Mouse (Mus musculus) liver, embryonic 14.5 days (tissue): ENCODE results near the gene Vmn2r91. TPM values are rescaled to one million over a fixed set of nuclear protein-coding genes. Genes with fewer than 3 reads are reported as not detected.
"Not testable (repeated sequence)": the region's sequence is repeated elsewhere in the genome, so short reads cannot be mapped to it uniquely, and the experiment has no call there.

Source experiments
- ATAC-seq: fragments of 200-750 bp; cut with Nextera tagmentation; 2 replicates; pipeline ENCODE4 v1.8.0; 2017; ENCODE audit warnings: moderate number of reproducible peaks, mild to moderate bottlenecking, moderate library complexity; ENCODE audit not compliant: insufficient read depth
- DNase-seq, 3 experiments: peaks; one replicate each; pipeline ENCODE4 v3.0.0-alpha.2; 2012 to 2013; ENCODE audit warnings: low read depth in 3 of 3, low spot score in 3 of 3
- H3K27ac ChIP-seq: fragments of 300-500 bp; sonication (generic); 2 replicates; pipeline ENCODE4 v1.5.1; 2014; ENCODE audit warnings: moderate library complexity, mild to moderate bottlenecking, control low read depth, inconsistent platforms
- H3K27me3 ChIP-seq: fragments of 300-500 bp; sonication (generic); 2 replicates; pipeline ENCODE4 v1.6.1; 2014; ENCODE audit warnings: mild to moderate bottlenecking, low read length, moderate library complexity; ENCODE audit not compliant: control insufficient read depth, insufficient read depth
- H3K36me3 ChIP-seq: fragments of 300-500 bp; sonication (generic); replicated peaks from 2 replicates; pipeline ENCODE4 v1.6.1; 2014; ENCODE audit warnings: low read depth; ENCODE audit not compliant: control insufficient read depth, insufficient read depth
- H3K4me1 ChIP-seq, 2 experiments: fragments of 200-500 bp in 1 of 2; fragments of 300-500 bp in 1 of 2; sonication (generic) in 1 of 2; replicated peaks; 2 replicates each; pipeline ENCODE4 v1.6.1; 2012 to 2014; ENCODE audit warnings: antibody characterized with exemption in 1 of 2, inconsistent platforms in 1 of 2, low read length in 1 of 2; ENCODE audit not compliant: control insufficient read depth in 2 of 2, insufficient read depth in 2 of 2
- H3K4me2 ChIP-seq: fragments of 300-500 bp; sonication (generic); 2 replicates; pipeline ENCODE4 v1.6.1; 2014; ENCODE audit warnings: low read depth, mild to moderate bottlenecking, control low read depth, moderate library complexity
- H3K4me3 ChIP-seq, 2 experiments: fragments of 200-500 bp in 1 of 2; fragments of 300-500 bp in 1 of 2; sonication (generic) in 1 of 2; 2 replicates each; pipeline ENCODE4 v1.5.1; 2012 to 2014; ENCODE audit warnings: low read depth in 2 of 2, low read length in 2 of 2, mild to moderate bottlenecking in 2 of 2, control low read depth in 1 of 2, inconsistent platforms in 1 of 2, moderate library complexity in 1 of 2; ENCODE audit not compliant: insufficient read depth in 1 of 2
- H3K9ac ChIP-seq: fragments of 300-500 bp; sonication (generic); replicated peaks from 2 replicates; pipeline ENCODE4 v1.6.1; 2014; ENCODE audit warnings: mild to moderate bottlenecking, control low read depth, moderate library complexity
- H3K9me3 ChIP-seq: fragments of 300-500 bp; sonication (generic); 2 replicates; pipeline ENCODE4 v1.6.1; 2016; ENCODE audit warnings: low read length, mixed read lengths; ENCODE audit not compliant: control insufficient read depth
- CTCF ChIP-seq: IDR thresholded peaks from 2 replicates; pipeline ENCODE4 v1.5.1; 2016; ENCODE audit warnings: antibody characterized with exemption, low read depth, control low read depth
- EP300 ChIP-seq: IDR thresholded peaks from 2 replicates; pipeline ENCODE4 v1.6.1; 2016; ENCODE audit warnings: antibody characterized with exemption, low read depth
- WGBS: fragments of 180-500 bp; shearing (Covaris S2); extraction: QIAGEN DNeasy Blood & Tissue Kit; methylation state at CpG from one replicate; pipeline ENCODE4 v1.1.7; 2014; ENCODE audit not compliant: insufficient replicate concordance; 5-methylcytosine and 5-hydroxymethylcytosine counted together
- polyA plus RNA-seq, 2 experiments: library from polyadenylated mRNA; depleted of rRNA in 1 of 2; stranded (reverse) in 1 of 2; unstranded in 1 of 2; fragments of >200 nt; fragmentation: Nextera tagmentation in 1 of 2; extraction: Ambion mirVana in 1 of 2; gene quantifications; 2 replicates each; pipeline versions ENCODE4 v1.2.1 to v1.2.3; 2012 to 2014

Gene Vmn2r91
- polyA plus RNA-seq (2012; rRNA removed) (not detected in 2 replicates), polyA plus RNA-seq (2014; fragmentation: Nextera tagmentation; extraction: Ambion mirVana) (not detected in 2 replicates)

- H3K9ac ChIP-seq, H3K4me1 ChIP-seq, H3K4me2 ChIP-seq, H3K27me3 ChIP-seq, H3K36me3 ChIP-seq, H3K9me3 ChIP-seq, H3K27ac ChIP-seq, DNase-seq, ATAC-seq, H3K4me3 ChIP-seq: not testable (repeated sequence)
These were observed at the start of gene Vmn2r91 for GRCm38 (mm10) chr17:18084716-18085115. TSS of gene Vmn2r91 (plus strand) at chr17:18085016.

DNA sequence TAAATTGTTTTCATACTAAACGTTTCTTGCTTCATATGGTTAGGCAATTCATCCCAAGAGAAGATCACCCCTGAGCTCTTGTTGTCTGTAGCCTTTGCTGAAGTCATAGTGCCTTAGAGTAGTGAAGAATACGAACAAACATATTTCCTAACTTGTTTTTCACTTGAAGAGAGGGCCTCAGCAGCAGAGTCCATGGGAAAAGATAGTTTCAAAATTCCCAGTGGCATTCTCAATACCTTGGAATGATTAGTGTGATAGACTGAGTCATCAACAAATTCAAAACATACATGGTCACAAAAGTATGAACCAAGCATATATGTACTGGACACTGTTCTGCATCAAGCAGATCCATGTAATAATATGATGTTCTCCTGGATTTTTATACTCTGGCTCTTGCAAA lies 35.7 kb upstream of the Vmn2r91 start, which contains the start of gene Vmn2r124:
Gene Vmn2r124, plus strand, starts transcription at position 301 of the 400 bp plus-strand sequence.
- Histone ChIP-seq H3K36me3 (no peaks in the 10 kb centered on the region), H3K27ac (no peak within 1 kb of the TSS), H3K27me3 (no peaks in the 10 kb centered on the region), H3K9me3 (no peaks in the 10 kb centered on the region), H3K9ac (no peak within 1 kb of the TSS), H3K4me1 (no peaks in the 10 kb centered on the region), H3K4me3 (no peak within 1 kb of the TSS), H3K4me2 (no peak within 1 kb of the TSS)
- ATAC-seq (no peak), DNase-seq (no peak)
- 22% methylated on average over 2 of the region's 2 CpGs for WGBS
- TF ChIP-seq CTCF (no peak), EP300 (no peak)

GRCm38 (mm10) chr17:18095626-18096025 lies 10.8 kb downstream of the Vmn2r91 start:
- not testable (repeated sequence) for ATAC-seq, H3K27me3 ChIP-seq, H3K27ac ChIP-seq, H3K4me3 ChIP-seq, H3K4me1 ChIP-seq, H3K9me3 ChIP-seq, DNase-seq, H3K4me2 ChIP-seq, H3K9ac ChIP-seq, H3K36me3 ChIP-seq
- 25% methylated on average over 1 of the region's 1 CpGs for WGBS

DNA sequence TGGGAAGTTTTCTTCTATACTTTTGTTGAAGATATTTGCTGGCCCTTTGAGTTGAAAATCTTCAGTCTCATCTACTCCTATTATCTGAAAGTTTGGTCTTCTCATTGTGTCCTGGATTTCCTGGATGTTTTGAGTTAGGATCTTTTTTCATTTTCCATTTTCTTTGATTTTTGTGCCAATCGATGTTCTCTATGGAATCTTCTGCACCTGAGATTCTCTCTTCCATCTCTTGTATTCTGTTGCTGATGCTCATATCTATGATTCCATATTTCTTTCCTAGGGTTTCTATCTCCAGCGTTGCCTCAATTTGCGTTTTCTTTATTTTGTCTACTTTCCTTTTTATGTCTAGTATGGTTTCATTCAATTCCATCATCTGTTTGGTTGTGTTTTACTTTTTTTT lies 17.4 kb downstream of the Vmn2r91 start:
- not testable (repeated sequence) for H3K4me3 ChIP-seq, ATAC-seq, H3K27ac ChIP-seq, H3K4me1 ChIP-seq, H3K9ac ChIP-seq, H3K36me3 ChIP-seq, H3K9me3 ChIP-seq, H3K4me2 ChIP-seq, DNase-seq, H3K27me3 ChIP-seq
- 59% methylated on average over 3 of the region's 3 CpGs for WGBS

- not testable (repeated sequence) for H3K9me3 ChIP-seq, H3K36me3 ChIP-seq, H3K27ac ChIP-seq, H3K27me3 ChIP-seq, H3K9ac ChIP-seq, H3K4me1 ChIP-seq, H3K4me2 ChIP-seq, ATAC-seq, DNase-seq, H3K4me3 ChIP-seq
- WGBS, result 36% methylated on average over 1 of the region's 1 CpGs
These were observed 66.8 kb downstream of the Vmn2r91 start, which contains the start of gene Vmn2r92 for GRCm38 (mm10) chr17:18151587-18151986. TSS of gene Vmn2r92 (plus strand) at chr17:18151887.

GRCm38 (mm10) chr17:18161194-18161593 lies 76.4 kb downstream of the Vmn2r91 start:
- H3K4me1 ChIP-seq, H3K4me2 ChIP-seq, H3K36me3 ChIP-seq, DNase-seq, ATAC-seq, H3K4me3 ChIP-seq, H3K9ac ChIP-seq, H3K27ac ChIP-seq, H3K9me3 ChIP-seq, H3K27me3 ChIP-seq: not testable (repeated sequence)
- 27% methylated on average over 2 of the region's 2 CpGs for WGBS

Other genes starting within 250 kb of the Vmn2r91 start
- not detected in 2 replicates for gene Has1, start 229.8 kb upstream of the Vmn2r91 start, polyA plus RNA-seq (2012; rRNA removed)
- not detected in 2 replicates for gene Has1, start 229.8 kb upstream of the Vmn2r91 start, polyA plus RNA-seq (2014; fragmentation: Nextera tagmentation; extraction: Ambion mirVana)
- 2.1 and 2.3 TPM in 2 replicates for gene Fpr1, start 201.1 kb upstream of the Vmn2r91 start, polyA plus RNA-seq (2012; rRNA removed)
- 2.7 and 3.2 TPM in 2 replicates for gene Fpr1, start 201.1 kb upstream of the Vmn2r91 start, polyA plus RNA-seq (2014; fragmentation: Nextera tagmentation; extraction: Ambion mirVana)
- 1.3 TPM in 2 replicates for gene Fpr2, start 197.2 kb upstream of the Vmn2r91 start, polyA plus RNA-seq (2012; rRNA removed)
- gene Fpr2, start 197.2 kb upstream of the Vmn2r91 start, polyA plus RNA-seq (2014; fragmentation: Nextera tagmentation; extraction: Ambion mirVana), result 1.3 and 1.8 TPM in 2 replicates
- gene Fpr3, start 197.2 kb upstream of the Vmn2r91 start, polyA plus RNA-seq (2012; rRNA removed), result not detected in 2 replicates
- not detected in 2 replicates for gene Fpr3, start 197.2 kb upstream of the Vmn2r91 start, polyA plus RNA-seq (2014; fragmentation: Nextera tagmentation; extraction: Ambion mirVana)
- gene Fpr-rs4, start 63.3 kb upstream of the Vmn2r91 start, polyA plus RNA-seq (2012; rRNA removed), result not detected in 2 replicates
- gene Fpr-rs4, start 63.3 kb upstream of the Vmn2r91 start, polyA plus RNA-seq (2014; fragmentation: Nextera tagmentation; extraction: Ambion mirVana), result not detected in 2 replicates
- gene Vmn2r124, start 35.6 kb upstream of the Vmn2r91 start, polyA plus RNA-seq (2012; rRNA removed), result not detected in 2 replicates
- not detected in 2 replicates for gene Vmn2r124, start 35.6 kb upstream of the Vmn2r91 start, polyA plus RNA-seq (2014; fragmentation: Nextera tagmentation; extraction: Ambion mirVana)
- not detected in 2 replicates for gene Vmn2r92, start 66.9 kb downstream of the Vmn2r91 start, polyA plus RNA-seq (2012; rRNA removed)
- gene Vmn2r92, start 66.9 kb downstream of the Vmn2r91 start, polyA plus RNA-seq (2014; fragmentation: Nextera tagmentation; extraction: Ambion mirVana), result not detected in 2 replicates
- gene Vmn2r94, start 192.7 kb downstream of the Vmn2r91 start, polyA plus RNA-seq (2012; rRNA removed), result not detected in 2 replicates
- gene Vmn2r94, start 192.7 kb downstream of the Vmn2r91 start, polyA plus RNA-seq (2014; fragmentation: Nextera tagmentation; extraction: Ambion mirVana), result not detected in 2 replicates
- gene Vmn2r93, start 213.1 kb downstream of the Vmn2r91 start, polyA plus RNA-seq (2012; rRNA removed), result not detected in 2 replicates
- not detected in 2 replicates for gene Vmn2r93, start 213.1 kb downstream of the Vmn2r91 start, polyA plus RNA-seq (2014; fragmentation: Nextera tagmentation; extraction: Ambion mirVana)